Mouse (Mus musculus) forelimb bud, embryonic 11.5 days (tissue): ENCODE measurements around the gene Zpbp2.

Experiments
- DNase-seq: peaks from one replicate; pipeline ENCODE4 v3.0.0-alpha.2; 2012; ENCODE audit warnings: low read depth, low spot score

The Zpbp2 gene

GRCm38 (mm10) chr11:98550975-98551828 lies at the start of gene Zpbp2:
Gene Zpbp2 (plus strand): TSS chr11:98551097.
- peak; percentile 92 for DNase-seq

GRCm38 (mm10) chr11:98504926-98505325 lies 46.0 kb upstream of the Zpbp2 start:
- no peak for DNase-seq

GRCm38 (mm10) chr11:98509434-98509833 lies 41.5 kb upstream of the Zpbp2 start:
- DNase-seq, result no peak

- DNase-seq, result no peak
These were observed 40.8 kb upstream of the Zpbp2 start for GRCm38 (mm10) chr11:98510125-98510524.

- DNase-seq, result no peak
These were observed 38.0 kb upstream of the Zpbp2 start for GRCm38 (mm10) chr11:98512881-98513280.

- DNase-seq, result no peak
These were observed 37.5 kb upstream of the Zpbp2 start for GRCm38 (mm10) chr11:98513356-98513936.

GRCm38 (mm10) chr11:98520468-98520867 lies 30.4 kb upstream of the Zpbp2 start:
- peak; percentile 30 for DNase-seq

- DNase-seq, result no peak
These were observed 25.8 kb upstream of the Zpbp2 start for GRCm38 (mm10) chr11:98525140-98525539.

GRCm38 (mm10) chr11:98526824-98527461 lies 24.0 kb upstream of the Zpbp2 start:
- DNase-seq, result no peak

- no peak for DNase-seq
These were observed 13.3 kb upstream of the Zpbp2 start for GRCm38 (mm10) chr11:98537480-98538034.

- no peak for DNase-seq
These were observed 10.6 kb upstream of the Zpbp2 start for GRCm38 (mm10) chr11:98540319-98540718.

- no peak for DNase-seq
These were observed 8.3 kb upstream of the Zpbp2 start for GRCm38 (mm10) chr11:98542553-98542952.

- DNase-seq, result no peak
These were observed 7.5 kb upstream of the Zpbp2 start for GRCm38 (mm10) chr11:98543414-98543813.

- peak; percentile 24 for DNase-seq
These were observed 5.8 kb upstream of the Zpbp2 start for GRCm38 (mm10) chr11:98544890-98545677.

GRCm38 (mm10) chr11:98545711-98546231 lies 5.1 kb upstream of the Zpbp2 start, which contains the start of gene Ikzf3:
Gene Ikzf3 (minus strand): TSS chr11:98546031.
- no peak for DNase-seq

GRCm38 (mm10) chr11:98546529-98547307 lies 4.2 kb upstream of the Zpbp2 start:
- no peak for DNase-seq

- DNase-seq, result no peak
These were observed 3.6 kb upstream of the Zpbp2 start for GRCm38 (mm10) chr11:98547308-98547693.

- DNase-seq, result no peak
These were observed 1.5 kb upstream of the Zpbp2 start for GRCm38 (mm10) chr11:98549363-98549762.

GRCm38 (mm10) chr11:98550311-98550974 lies 454 bp upstream of the Zpbp2 start:
- DNase-seq, result no peak

- DNase-seq, result no peak
These were observed 3.1 kb downstream of the Zpbp2 start for GRCm38 (mm10) chr11:98553966-98554365.
